Mouse (Mus musculus) MEL (cell line): ENCODE measurements around the gene 4933402J07Rik. TPM values are rescaled to one million over a fixed set of nuclear protein-coding genes. Genes with fewer than 3 reads are reported as not detected.

Experiments
- DNase-seq: peaks from one replicate; pipeline ENCODE4 v3.0.0; 2011; ENCODE audit warnings: low read depth, low spot score
- H3K27ac ChIP-seq: 2 replicates; pipeline ENCODE4 v1.5.1; 2012; ENCODE audit warnings: low read depth, mild to moderate bottlenecking, control low read depth, low read length, moderate library complexity; ENCODE audit not compliant: control insufficient read depth
- H3K27me3 ChIP-seq, 2 experiments: fragments of 150-350 bp in 1 of 2; sonication (generic) in 1 of 2; 2 replicates each; pipeline ENCODE4 v1.6.1; 2012; ENCODE audit warnings: low read length in 2 of 2, mild to moderate bottlenecking in 2 of 2, improper control_type of control experiment in 1 of 2, moderate library complexity in 1 of 2; ENCODE audit not compliant: insufficient read depth in 2 of 2, control insufficient read depth in 1 of 2
- H3K36me3 ChIP-seq, 2 experiments: 2 replicates each; pipeline ENCODE4 v1.6.1; 2012 to 2014; ENCODE audit warnings: low read length in 2 of 2, improper control_type of control experiment in 1 of 2, inconsistent platforms in 1 of 2, mild to moderate bottlenecking in 1 of 2; ENCODE audit not compliant: insufficient read depth in 2 of 2, control insufficient read depth in 1 of 2
- H3K4me1 ChIP-seq, 2 experiments: fragments of 150-350 bp in 1 of 2; sonication (generic) in 1 of 2; 2 replicates each; pipeline ENCODE4 v1.6.1; 2012; ENCODE audit warnings: low read length in 2 of 2, improper control_type of control experiment in 1 of 2, mild to moderate bottlenecking in 1 of 2; ENCODE audit not compliant: insufficient read depth in 2 of 2, control insufficient read depth in 1 of 2
- H3K4me3 ChIP-seq, 2 experiments: fragments of 150-350 bp in 1 of 2; sonication (generic) in 1 of 2; 2 replicates each; pipeline ENCODE4 v1.5.1; 2012; ENCODE audit warnings: low read depth in 2 of 2, low read length in 2 of 2, mild to moderate bottlenecking in 2 of 2, moderate library complexity in 2 of 2, control low read depth in 1 of 2, improper control_type of control experiment in 1 of 2; ENCODE audit not compliant: control insufficient read depth in 1 of 2, insufficient read depth in 1 of 2
- H3K79me2 ChIP-seq: 2 replicates; pipeline ENCODE4 v1.6.1; 2012; ENCODE audit warnings: mild to moderate bottlenecking, low read length, moderate library complexity; ENCODE audit not compliant: control insufficient read depth, poor library complexity, insufficient read depth
- H3K9ac ChIP-seq: 2 replicates; pipeline ENCODE4 v1.6.1; 2012; ENCODE audit warnings: low read depth, mild to moderate bottlenecking, control low read depth, low read length, moderate library complexity; ENCODE audit not compliant: control insufficient read depth, poor library complexity, severe bottlenecking
- H3K9me3 ChIP-seq: fragments of 150-350 bp; sonication (generic); replicated peaks from 2 replicates; pipeline ENCODE4 v1.6.1; 2012; ENCODE audit warnings: mild to moderate bottlenecking, low read length, improper control_type of control experiment, moderate library complexity; ENCODE audit not compliant: insufficient read depth
- CHD1 ChIP-seq: IDR thresholded peaks from 2 replicates; pipeline ENCODE4 v1.6.1; 2012; ENCODE audit warnings: low read depth, mild to moderate bottlenecking, inconsistent platforms, low read length, improper control_type of control experiment
- CTCF ChIP-seq, 3 experiments: IDR thresholded peaks in 2 of 3; conservative IDR thresholded peaks in 1 of 3; 2 replicates each; pipeline ENCODE4 v1.5.1; 2011 to 2012; ENCODE audit warnings: low read length in 3 of 3, low read depth in 2 of 3, mild to moderate bottlenecking in 2 of 3, improper control_type of control experiment in 1 of 3, inconsistent platforms in 1 of 3, mixed read lengths in 1 of 3, moderate library complexity in 1 of 3; ENCODE audit not compliant: control insufficient read depth in 1 of 3, insufficient read depth in 1 of 3, poor library complexity in 1 of 3, severe bottlenecking in 1 of 3
- EP300 ChIP-seq, 2 experiments: IDR thresholded peaks; 2 replicates each; pipeline ENCODE4 v1.6.1; 2011; ENCODE audit warnings: improper control_type of control experiment in 2 of 2, low read length in 2 of 2, low read depth in 1 of 2, mild to moderate bottlenecking in 1 of 2
- ETS1 ChIP-seq: IDR thresholded peaks from 2 replicates; pipeline ENCODE4 v1.6.1; 2012; ENCODE audit warnings: low read depth, mild to moderate bottlenecking, inconsistent platforms, low read length, improper control_type of control experiment, moderate library complexity
- GATA1 ChIP-seq: IDR thresholded peaks from 2 replicates; pipeline ENCODE4 v1.6.1; 2011; ENCODE audit warnings: low read depth, low read length, improper control_type of control experiment
- HCFC1 ChIP-seq: IDR thresholded peaks from 2 replicates; pipeline ENCODE4 v1.6.1; 2012; ENCODE audit warnings: low read depth, mild to moderate bottlenecking, inconsistent platforms, low read length, improper control_type of control experiment, moderate library complexity
- JUND ChIP-seq: IDR thresholded peaks from 2 replicates; pipeline ENCODE4 v1.6.1; 2011; ENCODE audit warnings: low read depth, mild to moderate bottlenecking, improper control_type of control experiment, low read length
- KAT2A ChIP-seq: conservative IDR thresholded peaks from 2 replicates; pipeline ENCODE4 v1.6.1; 2012; ENCODE audit warnings: low read depth, low read length, improper control_type of control experiment, inconsistent platforms
- MAFK ChIP-seq: IDR thresholded peaks from 2 replicates; pipeline ENCODE4 v1.6.1; 2011; ENCODE audit warnings: low read depth, mild to moderate bottlenecking, low read length, improper control_type of control experiment, borderline replicate concordance
- MAZ ChIP-seq: IDR thresholded peaks from 2 replicates; pipeline ENCODE4 v1.6.1; 2012; ENCODE audit warnings: low read depth, mild to moderate bottlenecking, inconsistent platforms, low read length, improper control_type of control experiment
- MEF2A ChIP-seq: IDR thresholded peaks from 2 replicates; pipeline ENCODE4 v1.6.1; 2014; ENCODE audit warnings: low read depth, mild to moderate bottlenecking, inconsistent platforms, low read length, improper control_type of control experiment; ENCODE audit not compliant: poor library complexity, insufficient replicate concordance, severe bottlenecking; ENCODE audit errors: extremely low read depth
- NELFE ChIP-seq: IDR thresholded peaks from 2 replicates; pipeline ENCODE4 v1.6.1; 2011; ENCODE audit warnings: low read depth, low read length, improper control_type of control experiment
- NRF1 ChIP-seq: IDR thresholded peaks from 2 replicates; pipeline ENCODE4 v1.6.1; 2014; ENCODE audit warnings: low read depth, mild to moderate bottlenecking, inconsistent platforms, low read length, improper control_type of control experiment, moderate library complexity; ENCODE audit not compliant: poor library complexity, insufficient read depth, severe bottlenecking
- POLR2A ChIP-seq, 2 experiments: IDR thresholded peaks; 2 replicates each; pipeline ENCODE4 v1.6.1; 2011 to 2012; ENCODE audit warnings: low read length in 2 of 2, mild to moderate bottlenecking in 2 of 2, control low read depth in 1 of 2, improper control_type of control experiment in 1 of 2, low read depth in 1 of 2, moderate library complexity in 1 of 2; ENCODE audit not compliant: control insufficient read depth in 1 of 2, insufficient read depth in 1 of 2, poor library complexity in 1 of 2
- POLR2AphosphoS2 ChIP-seq: IDR thresholded peaks from 2 replicates; pipeline ENCODE4 v1.6.1; 2011; ENCODE audit warnings: low read length, improper control_type of control experiment
- RAD21 ChIP-seq: IDR thresholded peaks from 2 replicates; pipeline ENCODE4 v1.6.1; 2011; ENCODE audit warnings: mild to moderate bottlenecking, low read depth, low read length, improper control_type of control experiment
- SMC3 ChIP-seq: IDR thresholded peaks from 2 replicates; pipeline ENCODE4 v1.6.1; 2011; ENCODE audit warnings: low read depth, low read length, improper control_type of control experiment
- TAL1 ChIP-seq: IDR thresholded peaks from 2 replicates; pipeline ENCODE4 v1.6.1; 2012; ENCODE audit warnings: mild to moderate bottlenecking, inconsistent platforms, low read length, moderate library complexity, mixed read lengths
- TBP ChIP-seq: IDR thresholded peaks from 2 replicates; pipeline ENCODE4 v1.8.0; 2011; ENCODE audit warnings: low read depth, low read length, improper control_type of control experiment
- UBTF ChIP-seq: IDR thresholded peaks from 2 replicates; pipeline ENCODE4 v1.6.1; 2012; ENCODE audit warnings: low read depth, mild to moderate bottlenecking, inconsistent platforms, low read length, improper control_type of control experiment, moderate library complexity, borderline replicate concordance; ENCODE audit not compliant: insufficient read depth
- USF1 ChIP-seq: IDR thresholded peaks from 2 replicates; pipeline ENCODE4 v1.6.1; 2014; ENCODE audit warnings: low read depth, mild to moderate bottlenecking, inconsistent platforms, low read length, improper control_type of control experiment, moderate library complexity
- ZC3H11A ChIP-seq: IDR thresholded peaks from 2 replicates; pipeline ENCODE4 v1.6.1; 2012; ENCODE audit warnings: low read depth, mild to moderate bottlenecking, inconsistent platforms, low read length, improper control_type of control experiment
- ZMIZ1 ChIP-seq: IDR thresholded peaks from 2 replicates; pipeline ENCODE4 v1.6.1; 2012; ENCODE audit warnings: low read depth, mild to moderate bottlenecking, inconsistent platforms, low read length, improper control_type of control experiment, moderate library complexity
- polyA plus RNA-seq, 2 experiments: library from polyadenylated mRNA; stranded (reverse) in 1 of 2; unstranded in 1 of 2; fragments of >175 nt in 1 of 2; fragments of >200 nt in 1 of 2; gene quantifications; 2 replicates each; pipeline versions ENCODE4 v1.2.1 to v1.2.4; 2012; ENCODE audit warnings: low replicate concordance in 2 of 2, low read depth in 1 of 2; ENCODE audit not compliant: insufficient read length in 2 of 2, insufficient read depth in 1 of 2, missing spikeins in 1 of 2
- total RNA-seq: library from RNA; depleted of rRNA; stranded (reverse); fragments of 300-350 nt; gene quantifications from 2 replicates; pipeline ENCODE4 v1.2.3, GENCODE M21; 2012

The 4933402J07Rik gene
- total and polyA plus RNA-seq, 3 experiments: not detected

- Histone ChIP-seq H3K36me3 (no peaks in the 10 kb centered on the region), H3K9me3 (no peaks in the 10 kb centered on the region), H3K4me3 (no peak overlapping the region), H3K9ac (no peak overlapping the region), H3K27me3 (no peaks in the 10 kb centered on the region), H3K79me2 (no peaks in the 10 kb centered on the region), H3K4me1 (no peaks in the 10 kb centered on the region), H3K27ac (no peak overlapping the region)
- no peak for DNase-seq
- TF ChIP-seq ZC3H11A (no peak), NRF1 (no peak), HCFC1 (no peak), TBP (no peak), MEF2A (no peak), GATA1 (no peak), ZMIZ1 (no peak), EP300 (IDR thresholded peaks at IDR 0.05; ENCODE audit: low read depth in 1 of 2, low read length in 2 of 2) (no peak), MAZ (no peak), CHD1 (no peak), MAFK (no peak), CTCF (IDR thresholded peaks at IDR 0.05 in 2 of 3, conservative IDR thresholded peaks at IDR 0.05 in 1 of 3; ENCODE audit: control insufficient read depth in 1 of 3, insufficient read depth in 1 of 3, low read depth in 2 of 3, low read length in 3 of 3, poor library complexity in 1 of 3, severe bottlenecking in 1 of 3) (no peak)
These were observed 39.1 kb downstream of the 4933402J07Rik start for GRCm38 (mm10) chr8:87602731-87603130.

- no peak overlapping the region for H3K9ac ChIP-seq
- H3K27me3 ChIP-seq: no peaks in the 10 kb centered on the region
- no peak for DNase-seq
- no peaks in the 10 kb centered on the region for H3K4me1 ChIP-seq
- no peak overlapping the region for H3K4me3 ChIP-seq
- H3K9me3 ChIP-seq: no peaks in the 10 kb centered on the region
- TF ChIP-seq GATA1: no peak
- no peak for TF ChIP-seq ZMIZ1
- no peak for TF ChIP-seq ETS1
- TF ChIP-seq, all 39 proteins: peak for 0
- H3K79me2 ChIP-seq: no peaks in the 10 kb centered on the region
- H3K36me3 ChIP-seq: no peaks in the 10 kb centered on the region
- H3K27ac ChIP-seq: no peak overlapping the region
These were observed 45.5 kb downstream of the 4933402J07Rik start for GRCm38 (mm10) chr8:87609110-87609509.

GRCm38 (mm10) chr8:87609651-87610192 lies 46.1 kb downstream of the 4933402J07Rik start:
- TF ChIP-seq MEF2A (no peak), MAZ (no peak), HCFC1 (no peak), UBTF (no peak), POLR2AphosphoS2 (no peak), KAT2A (no peak), RAD21 (no peak), TAL1 (no peak), MAFK (no peak), NELFE (no peak), SMC3 (no peak), CHD1 (no peak), POLR2A (IDR thresholded peaks at IDR 0.05; ENCODE audit: control insufficient read depth in 1 of 2, insufficient read depth in 1 of 2, low read depth in 1 of 2, low read length in 2 of 2, poor library complexity in 1 of 2) (no peak), JUND (no peak), USF1 (no peak)
- Histone ChIP-seq H3K4me1 (no peaks in the 10 kb centered on the region), H3K27ac (no peak overlapping the region), H3K9ac (no peak overlapping the region), H3K9me3 (no peaks in the 10 kb centered on the region), H3K79me2 (no peaks in the 10 kb centered on the region), H3K36me3 (no peaks in the 10 kb centered on the region), H3K4me3 (no peak overlapping the region), H3K27me3 (no peaks in the 10 kb centered on the region)
- no peak for DNase-seq
